Mouse (Mus musculus) CD4-positive, CD25-positive, alpha-beta regulatory T cell, adult 2 months (primary cell): ENCODE data around the gene Src.
"Not testable (repeated sequence)": the region's sequence is repeated elsewhere in the genome, so short reads cannot be mapped to it uniquely, and the experiment has no call there.

Experiments
- DNase-seq: peaks from one replicate; pipeline ENCODE4 v3.0.0-alpha.2; 2012; ENCODE audit warnings: low read depth, low spot score

Gene Src

GRCm38 (mm10) chr2:157475437-157476379 lies 57.5 kb downstream of the Src start:
- DNase-seq = no peak

GRCm38 (mm10) chr2:157478651-157479050 lies 60.4 kb downstream of the Src start:
- no peak for DNase-seq

GRCm38 (mm10) chr2:157479858-157480568 lies 61.8 kb downstream of the Src start:
- no peak for DNase-seq

- no peak for DNase-seq
Observed at GRCm38 (mm10) chr2:157482729-157483128, 64.5 kb downstream of the Src start.

GRCm38 (mm10) chr2:157486559-157486958 lies 68.3 kb downstream of the Src start:
- DNase-seq = not testable (repeated sequence)

GRCm38 (mm10) chr2:157486981-157487656 lies 68.9 kb downstream of the Src start:
- no peak for DNase-seq

GRCm38 (mm10) chr2:157487733-157488175 lies 69.5 kb downstream of the Src start:
- DNase-seq = no peak

GRCm38 (mm10) chr2:157493240-157493639 lies 75.0 kb downstream of the Src start:
- DNase-seq = no peak

- no peak for DNase-seq
Observed at GRCm38 (mm10) chr2:157498529-157498928, 80.3 kb downstream of the Src start.

GRCm38 (mm10) chr2:157500364-157500763 lies 82.1 kb downstream of the Src start:
- no peak for DNase-seq

GRCm38 (mm10) chr2:157501324-157501723 lies 83.1 kb downstream of the Src start:
- DNase-seq = no peak

- no peak for DNase-seq
Observed at GRCm38 (mm10) chr2:157506779-157507178, 88.5 kb downstream of the Src start.

GRCm38 (mm10) chr2:157509182-157509581 lies 90.9 kb downstream of the Src start:
- no peak for DNase-seq

- no peak for DNase-seq
Observed at GRCm38 (mm10) chr2:157510031-157510430, 91.8 kb downstream of the Src start.

GRCm38 (mm10) chr2:157512859-157513258 lies 94.6 kb downstream of the Src start:
- DNase-seq = no peak

GRCm38 (mm10) chr2:157513737-157514208 lies 95.5 kb downstream of the Src start:
- DNase-seq = no peak

GRCm38 (mm10) chr2:157514353-157514752 lies 96.1 kb downstream of the Src start:
- DNase-seq = no peak

- DNase-seq = no peak
Observed at GRCm38 (mm10) chr2:157517526-157517925, 99.3 kb downstream of the Src start.

GRCm38 (mm10) chr2:157518451-157518850 lies 100.2 kb downstream of the Src start:
- no peak for DNase-seq

GRCm38 (mm10) chr2:157519452-157519851 lies 101.2 kb downstream of the Src start:
- DNase-seq = no peak

GRCm38 (mm10) chr2:157520496-157520895 lies 102.3 kb downstream of the Src start:
- no peak for DNase-seq
